Comparison of ENCODE assay signal across 26 mouse cellular contexts in the genomic region with DNA sequence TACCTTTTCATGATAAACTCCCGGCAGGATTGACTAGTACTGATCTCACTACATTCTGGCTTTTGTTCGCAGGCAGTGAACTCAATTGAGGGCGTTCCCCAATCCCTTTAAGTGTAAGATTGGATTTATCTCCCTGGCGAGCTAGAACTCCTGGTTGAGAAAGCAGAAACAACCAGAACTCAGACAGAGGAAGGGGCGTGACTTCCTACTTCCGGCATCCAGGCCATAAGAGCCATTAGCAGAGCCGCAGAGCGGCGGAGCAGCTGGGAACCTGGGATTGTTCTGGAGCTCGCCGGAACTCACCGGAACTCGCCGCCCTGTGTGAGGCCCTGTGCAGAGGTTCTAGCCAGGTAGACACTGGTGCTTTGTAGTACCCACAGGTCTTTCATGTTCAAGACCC. TPM values are rescaled to one million over a fixed set of nuclear protein-coding genes. Genes with fewer than 3 reads are reported as not detected.
DNase-seq lines count a peak whose midpoint lies in the region; ATAC-seq and TF ChIP-seq lines count a peak whose summit lies in the region.
"Had no signal": no experiment of that assay in that cellular context is flagged by ENCODE, and none has a peak within 500 bp of the region (broad histone marks: within the 10 kb centered on the region; RNA-seq: fewer than 3 reads in every experiment).

No protein-coding gene starts in this region.

- ATAC-seq in heart, embryonic 12.5 days (ENCODE audit: insufficient number of reproducible peaks, low FRiP score) = no peak
- peak; percentile 48; the same call in 1 of the 2 replicates for ATAC-seq in megakaryocyte progenitor cell, adult 5-6 weeks (replicated peaks; ENCODE audit: poor library complexity)
- ATAC-seq in midbrain, embryonic 15.5 days (replicated peaks) = no peak

- TF ChIP-seq POLR2A in ES-Bruce4 (IDR thresholded peaks at IDR 0.05; ENCODE audit: insufficient read depth, low read length) = peak; percentile 38

- H3K4me1 ChIP-seq in heart, embryonic 12.5 days (replicated peaks) = no peaks in the 10 kb centered on the region
- H3K4me1 ChIP-seq in ES-Bruce4 (ENCODE audit: control insufficient read depth, insufficient read depth, low read length) = no peaks in the 10 kb centered on the region
- no peaks in the 10 kb centered on the region for H3K4me1 ChIP-seq in midbrain, embryonic 15.5 days
- H3K4me1 ChIP-seq: forebrain, embryonic 12.5 days; neural tube, embryonic 12.5 days had no signal

- WGBS in heart, embryonic 12.5 days = 83% methylated on average over 14 of the region's 14 CpGs
- 84% methylated on average over 14 of the region's 14 CpGs for WGBS in midbrain, embryonic 15.5 days

- H3K36me3 ChIP-seq in heart, embryonic 12.5 days = no peaks in the 10 kb centered on the region
- H3K36me3 ChIP-seq in ES-Bruce4 (ENCODE audit: control insufficient read depth, insufficient read depth, low read length, poor library complexity, severe bottlenecking) = no peaks in the 10 kb centered on the region
- no peaks in the 10 kb centered on the region for H3K36me3 ChIP-seq in midbrain, embryonic 15.5 days (replicated peaks)
- H3K36me3 ChIP-seq: forebrain, embryonic 12.5 days; G1E; neural tube, embryonic 12.5 days had no signal

- H3K27ac ChIP-seq in heart, embryonic 12.5 days (ENCODE audit: poor library complexity, severe bottlenecking) = no peak overlapping the region
- peak overlapping the region; percentile 77 for H3K27ac ChIP-seq in ES-Bruce4 (ENCODE audit: insufficient read depth, low read length)
- H3K27ac ChIP-seq in midbrain, embryonic 15.5 days = no peak overlapping the region
- H3K27ac ChIP-seq: forebrain, embryonic 12.5 days; hindbrain, embryonic 14.5 days; neural tube, embryonic 12.5 days had no signal

- TF ChIP-seq CTCF in ES-Bruce4 (IDR thresholded peaks at IDR 0.05; ENCODE audit: low read depth, low read length) = no peak

- no peaks in the 10 kb centered on the region for H3K27me3 ChIP-seq in heart, embryonic 12.5 days (replicated peaks)
- H3K27me3 ChIP-seq in ES-Bruce4 (ENCODE audit: control insufficient read depth, insufficient read depth, low read length, poor library complexity, severe bottlenecking) = no peaks in the 10 kb centered on the region
- H3K27me3 ChIP-seq in midbrain, embryonic 15.5 days (replicated peaks) = no peaks in the 10 kb centered on the region
- H3K27me3 ChIP-seq: forebrain, embryonic 12.5 days; neural tube, embryonic 12.5 days had no signal

- DNase-seq in heart, adult 9 months (ENCODE audit: low spot score in 2 of 2) = peak; percentile 39 to 53
- peak; percentile 98 for DNase-seq in R1 (ENCODE audit: low read depth, low spot score)
- no peak for DNase-seq in spleen, postnatal 10 days (ENCODE audit: low spot score in 2 of 2)
- DNase-seq: cerebellum, adult 9-10 months; gastrocnemius, postnatal 25 days; kidney, adult 8-10 months; kidney, postnatal 25 days; left cerebral cortex, postnatal 4 days; liver; lung, postnatal 4 days; right cerebral cortex, postnatal 4 days had no signal

- no peak for TF ChIP-seq EP300 in ES-Bruce4 (IDR thresholded peaks at IDR 0.05; ENCODE audit: insufficient read depth, low read depth, low read length)

- H3K4me2 ChIP-seq in heart, embryonic 12.5 days = no peak overlapping the region
- H3K4me2 ChIP-seq in midbrain, embryonic 15.5 days = no peak overlapping the region
- H3K4me2 ChIP-seq: forebrain, embryonic 12.5 days; hindbrain, embryonic 14.5 days; midbrain, embryonic 11.5 days; neural tube, embryonic 12.5 days had no signal

- H3K9ac ChIP-seq in heart, embryonic 12.5 days = no peak overlapping the region
- peak overlapping the region; percentile 50 for H3K9ac ChIP-seq in ES-Bruce4 (ENCODE audit: low read depth, poor library complexity, severe bottlenecking)
- H3K9ac ChIP-seq in midbrain, embryonic 15.5 days = no peak overlapping the region
- H3K9ac ChIP-seq: forebrain, embryonic 12.5 days; hindbrain, embryonic 14.5 days; neural tube, embryonic 12.5 days had no signal

- H3K4me3 ChIP-seq in heart, embryonic 12.5 days = no peak overlapping the region
- H3K4me3 ChIP-seq in ES-Bruce4 (ENCODE audit: low read depth, low read length) = peak overlapping the region; percentile 38
- H3K4me3 ChIP-seq in midbrain, embryonic 15.5 days = no peak overlapping the region
- H3K4me3 ChIP-seq: forebrain, embryonic 12.5 days; neural tube, embryonic 12.5 days had no signal

- H3K9me3 ChIP-seq in heart, embryonic 12.5 days (replicated peaks) = peaks cover 3% of the 10 kb centered on the region; the same call in 1 of the 2 replicates
- H3K9me3 ChIP-seq in ES-Bruce4 (replicated peaks; ENCODE audit: control insufficient read depth, insufficient read depth, low read length, poor library complexity, severe bottlenecking) = no peaks in the 10 kb centered on the region
- no peaks in the 10 kb centered on the region for H3K9me3 ChIP-seq in midbrain, embryonic 15.5 days
- H3K9me3 ChIP-seq: forebrain, embryonic 12.5 days; G1E; neural tube, embryonic 12.5 days had no signal

RNA-seq across cellular contexts. Expression of a gene that starts 22.0 kb away (rescaled TPM):
- 54.6 and 59.1 TPM in 2 replicates for polyA plus RNA-seq in heart, embryonic 12.5 days (2016; fragmentation: Nextera tagmentation; extraction: Ambion mirVana)
- polyA plus RNA-seq in ES-Bruce4 (2011; ENCODE audit: insufficient read depth, insufficient read length, low read depth, missing spikeins) = 53.7 and 59.1 TPM in 2 replicates
- 75.1 and 76.5 TPM in 2 replicates for total RNA-seq in megakaryocyte progenitor cell, adult 5-6 weeks (2015)
- 101 and 114 TPM in 2 replicates for total RNA-seq in megakaryocyte progenitor cell, adult 5-6 weeks (2017)
- 16.9 and 17.2 TPM in 2 replicates for polyA plus RNA-seq in midbrain, embryonic 15.5 days (2015; fragmentation: Nextera tagmentation; extraction: Ambion mirVana)

RNA-seq across cellular contexts. Expression of a gene that starts 28.5 kb away (rescaled TPM):
- polyA plus RNA-seq in heart, embryonic 12.5 days (2016; fragmentation: Nextera tagmentation; extraction: Ambion mirVana) = 110 and 113 TPM in 2 replicates
- 0.42 and 0.61 TPM in 2 replicates for polyA plus RNA-seq in ES-Bruce4 (2011; ENCODE audit: insufficient read depth, insufficient read length, low read depth, missing spikeins)
- total RNA-seq in megakaryocyte progenitor cell, adult 5-6 weeks (2015) = not detected in 2 replicates
- not detected in 2 replicates for total RNA-seq in megakaryocyte progenitor cell, adult 5-6 weeks (2017)
- 0.15 and 0.74 TPM in 2 replicates for polyA plus RNA-seq in midbrain, embryonic 15.5 days (2015; fragmentation: Nextera tagmentation; extraction: Ambion mirVana)
- polyA plus RNA-seq: G1E had no signal

RNA-seq across cellular contexts. Expression of a gene that starts 29.1 kb away (rescaled TPM):
- not detected in 2 replicates for polyA plus RNA-seq in heart, embryonic 12.5 days (2016; fragmentation: Nextera tagmentation; extraction: Ambion mirVana)
- polyA plus RNA-seq in ES-Bruce4 (2011; ENCODE audit: insufficient read depth, insufficient read length, low read depth, missing spikeins) = not detected in 2 replicates
- total RNA-seq in megakaryocyte progenitor cell, adult 5-6 weeks (2015) = not detected in 2 replicates
- not detected in 2 replicates for total RNA-seq in megakaryocyte progenitor cell, adult 5-6 weeks (2017)
- polyA plus RNA-seq in midbrain, embryonic 15.5 days (2015; fragmentation: Nextera tagmentation; extraction: Ambion mirVana) = not detected in 2 replicates
- total RNA-seq: layer of hippocampus, adult 8-10 months; left cerebral cortex, adult 18-20 months; left cerebral cortex, postnatal 4 days had no signal
- polyA plus RNA-seq: C2C12; cortical plate, adult 2 months; embryonic facial prominence, embryonic 11.5 days; forebrain, embryonic 12.5 days; G1E; hindbrain, embryonic 14.5 days; intestine, embryonic 14.5 days; midbrain, embryonic 11.5 days; neural tube, embryonic 12.5 days had no signal

Comparison
In these comparisons a context has a peak if more than half of its experiments do, and no peak if none do; other contexts are left out.
1. DNase-seq: peak in heart, adult 9 months (2 of 2) and R1 (single experiment); none in spleen, postnatal 10 days (0 of 2).
2. RNA of a gene that starts 28.5 kb away (polyA plus RNA-seq): 110 to 113 TPM in heart, embryonic 12.5 days; 0.42 to 0.61 TPM in ES-Bruce4 and 0.15 to 0.74 TPM in midbrain, embryonic 15.5 days; every median in the first group is over 10 times any median in the second.